16 mouse cellular contexts compared by ENCODE assay signal in the genomic region with DNA sequence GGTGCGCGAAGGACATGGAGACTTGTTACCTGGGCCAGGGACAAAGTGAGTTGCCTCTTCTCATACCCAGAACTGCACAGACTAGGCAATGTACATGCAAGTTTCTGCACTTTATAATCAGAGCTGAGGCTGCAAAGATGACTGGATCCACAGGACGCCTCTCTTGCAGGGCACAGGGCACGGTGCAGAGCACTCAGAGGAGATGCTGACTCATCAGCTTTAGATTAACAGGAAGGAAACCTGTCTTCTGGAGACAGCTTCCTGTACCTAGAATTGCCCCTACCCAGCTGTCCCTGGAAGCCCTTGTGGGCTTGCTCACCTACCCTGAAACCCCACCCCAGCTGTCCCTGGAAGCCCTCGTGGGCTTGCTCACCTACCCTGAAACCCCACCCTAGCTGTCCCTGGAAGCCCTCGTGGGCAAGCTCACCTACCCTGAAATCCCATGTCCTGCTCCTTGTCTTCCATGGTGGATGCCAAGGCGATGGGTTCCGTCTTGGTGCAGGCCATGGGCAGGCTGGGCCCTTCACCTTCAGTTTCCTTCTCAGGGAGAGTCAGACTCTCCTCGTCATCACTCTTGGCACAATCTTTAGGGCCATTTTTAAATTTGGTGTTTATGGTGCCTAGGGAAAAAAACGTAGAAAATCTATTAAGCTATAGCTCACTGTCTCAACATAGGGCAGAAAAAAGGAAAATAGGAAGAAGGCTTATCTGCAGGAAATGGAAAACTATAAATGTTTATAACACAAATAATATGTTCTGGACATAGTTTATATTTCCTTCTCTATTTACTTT.
DNase-seq lines count a peak whose midpoint lies in the region; ATAC-seq and TF ChIP-seq lines count a peak whose summit lies in the region.
"Had no signal": no experiment of that assay in that cellular context is flagged by ENCODE, and none has a peak within 500 bp of the region (broad histone marks: within the 10 kb centered on the region; RNA-seq: fewer than 3 reads in every experiment).

No protein-coding gene starts in this region.

- H3K27ac ChIP-seq in liver, embryonic 11.5 days (ENCODE audit: low read depth, low read length): no peak overlapping the region
- H3K27ac ChIP-seq in ES-E14 (ENCODE audit: insufficient read depth, low read depth, low read length, poor library complexity, severe bottlenecking): no peak overlapping the region
- H3K27ac ChIP-seq in intestine, embryonic 16.5 days (ENCODE audit: low read length): peak overlapping the region; percentile 61
- H3K27ac ChIP-seq in stomach, embryonic 16.5 days (ENCODE audit: low read length): peak overlapping the region; percentile 65
- H3K27ac ChIP-seq in midbrain, postnatal 0 days (ENCODE audit: low read depth, low read length): no peak overlapping the region
- no peak overlapping the region for H3K27ac ChIP-seq in kidney, adult 2 months (ENCODE audit: insufficient read depth, low read depth, low read length)
- H3K27ac ChIP-seq: forebrain, embryonic 15.5 days; hindbrain, embryonic 10.5 days; kidney, embryonic 15.5 days; limb, embryonic 13.5 days had no signal

- H3K27me3 ChIP-seq in liver, embryonic 11.5 days (replicated peaks; ENCODE audit: control insufficient read depth, insufficient read depth, low read length): no peaks in the 10 kb centered on the region
- H3K27me3 ChIP-seq in intestine, embryonic 16.5 days (replicated peaks; ENCODE audit: control insufficient read depth, insufficient read depth, low read length): no peaks in the 10 kb centered on the region
- H3K27me3 ChIP-seq in stomach, embryonic 16.5 days (ENCODE audit: control insufficient read depth, insufficient read depth, low read length): no peaks in the 10 kb centered on the region
- no peaks in the 10 kb centered on the region for H3K27me3 ChIP-seq in midbrain, postnatal 0 days (ENCODE audit: insufficient read depth, low read length)
- H3K27me3 ChIP-seq in kidney, adult 2 months (replicated peaks; ENCODE audit: control insufficient read depth, insufficient read depth, low read length): no peaks in the 10 kb centered on the region
- H3K27me3 ChIP-seq: embryonic facial prominence, embryonic 13.5 days; forebrain, embryonic 15.5 days; kidney, embryonic 15.5 days; limb, embryonic 13.5 days had no signal

- 71% methylated on average over 10 of the region's 10 CpGs for WGBS in liver, embryonic 11.5 days
- 71% methylated on average over 10 of the region's 10 CpGs for WGBS in intestine, embryonic 16.5 days
- WGBS in stomach, embryonic 16.5 days: 72% methylated on average over 10 of the region's 10 CpGs
- WGBS in midbrain, postnatal 0 days: 92% methylated on average over 10 of the region's 10 CpGs
- 73% methylated on average over 10 of the region's 10 CpGs for WGBS in kidney, adult 2 months

- DNase-seq in liver, embryonic 11.5 days (ENCODE audit: low spot score): no peak
- DNase-seq in liver (no peak), ES-E14 (ENCODE audit: low read depth, low spot score) (no peak)
- DNase-seq in midbrain, postnatal 0 days (ENCODE audit: low spot score): no peak
- DNase-seq in cerebellum, postnatal 36 days: no peak
- DNase-seq in kidney, adult 2 months: no peak
- DNase-seq: cerebellum, adult 9-11 months; gastrocnemius, postnatal 14 days had no signal

- H3K4me3 ChIP-seq in liver, embryonic 11.5 days (ENCODE audit: low read depth, low read length): no peak overlapping the region
- H3K4me3 ChIP-seq in ES-E14 (ENCODE audit: insufficient read depth in 1 of 2, low read depth in 1 of 2, low read length in 2 of 2, poor library complexity in 1 of 2, severe bottlenecking in 1 of 2): no peak overlapping the region
- H3K4me3 ChIP-seq in intestine, embryonic 16.5 days (ENCODE audit: low read length): no peak overlapping the region
- no peak overlapping the region for H3K4me3 ChIP-seq in stomach, embryonic 16.5 days (replicated peaks; ENCODE audit: low read length)
- no peak overlapping the region for H3K4me3 ChIP-seq in midbrain, postnatal 0 days (ENCODE audit: low read depth, low read length)
- H3K4me3 ChIP-seq in kidney, adult 2 months (ENCODE audit: insufficient read depth, low read depth, low read length): no peak overlapping the region
- H3K4me3 ChIP-seq: embryonic facial prominence, embryonic 13.5 days; forebrain, embryonic 15.5 days; hindbrain, embryonic 10.5 days; kidney, embryonic 15.5 days; limb, embryonic 13.5 days had no signal

- in situ Hi-C loops in ES-E14 (cut with MboI; ENCODE audit: low sequenced_read_pairs in 2 of 2, unreplicated experiment in 2 of 2): no loop called here

- no peak for TF ChIP-seq POLR2A in kidney, adult 2 months (IDR thresholded peaks at IDR 0.05; ENCODE audit: low read depth, low read length)

- H3K9me3 ChIP-seq in liver, embryonic 11.5 days (ENCODE audit: control insufficient read depth, low read length): no peaks in the 10 kb centered on the region
- H3K9me3 ChIP-seq in ES-E14 (ENCODE audit: control insufficient read depth, insufficient read depth, low read depth, low read length): no peaks in the 10 kb centered on the region
- H3K9me3 ChIP-seq in intestine, embryonic 16.5 days (ENCODE audit: control insufficient read depth, low read length): no peaks in the 10 kb centered on the region
- no peaks in the 10 kb centered on the region for H3K9me3 ChIP-seq in stomach, embryonic 16.5 days (replicated peaks; ENCODE audit: control insufficient read depth, low read length)
- no peaks in the 10 kb centered on the region for H3K9me3 ChIP-seq in midbrain, postnatal 0 days (ENCODE audit: low read length)
- H3K9me3 ChIP-seq: embryonic facial prominence, embryonic 13.5 days; forebrain, embryonic 15.5 days; hindbrain, embryonic 10.5 days; kidney, embryonic 15.5 days; limb, embryonic 13.5 days had no signal

- peaks cover 18% of the 10 kb centered on the region for H3K4me1 ChIP-seq in liver, embryonic 11.5 days (replicated peaks; ENCODE audit: control insufficient read depth, insufficient read depth, low read length)
- peaks cover 4 to 9% of the 10 kb centered on the region in 2 experiments; a peak in 2 of 4 replicates for H3K4me1 ChIP-seq in ES-E14 (ENCODE audit: control insufficient read depth in 2 of 2, insufficient read depth in 2 of 2, low read length in 2 of 2, poor library complexity in 1 of 2)
- peaks cover 5% of the 10 kb centered on the region; the same call in 1 of the 2 replicates for H3K4me1 ChIP-seq in intestine, embryonic 16.5 days (ENCODE audit: control insufficient read depth, insufficient read depth, low read length)
- H3K4me1 ChIP-seq in stomach, embryonic 16.5 days (ENCODE audit: control insufficient read depth, insufficient read depth, low read length): peaks cover 18% of the 10 kb centered on the region
- no peaks in the 10 kb centered on the region for H3K4me1 ChIP-seq in midbrain, postnatal 0 days (ENCODE audit: insufficient read depth, low read length)
- no peaks in the 10 kb centered on the region for H3K4me1 ChIP-seq in kidney, adult 2 months (ENCODE audit: control insufficient read depth, insufficient read depth, low read length)
- H3K4me1 ChIP-seq: forebrain, embryonic 15.5 days; hindbrain, embryonic 10.5 days had no signal

- no peak overlapping the region for H3K4me2 ChIP-seq in liver, embryonic 11.5 days
- H3K4me2 ChIP-seq in intestine, embryonic 16.5 days (ENCODE audit: low read depth, low read length): no peak overlapping the region
- no peak overlapping the region for H3K4me2 ChIP-seq in stomach, embryonic 16.5 days (ENCODE audit: low read depth, low read length)
- H3K4me2 ChIP-seq in midbrain, postnatal 0 days (ENCODE audit: low read depth, low read length, poor library complexity, severe bottlenecking): no peak overlapping the region
- H3K4me2 ChIP-seq: embryonic facial prominence, embryonic 13.5 days; forebrain, embryonic 15.5 days; kidney, embryonic 15.5 days; limb, embryonic 13.5 days; midbrain, embryonic 11.5 days had no signal

- peak; percentile 24; the same call in 1 of the 2 replicates for ATAC-seq in liver, embryonic 11.5 days (replicated peaks; ENCODE audit: low FRiP score)
- no peak for ATAC-seq in intestine, embryonic 16.5 days
- ATAC-seq in stomach, embryonic 16.5 days (ENCODE audit: insufficient read depth, low FRiP score): no peak
- ATAC-seq in midbrain, postnatal 0 days (ENCODE audit: low FRiP score): no peak
- ATAC-seq: forebrain, embryonic 15.5 days had no signal

- TF ChIP-seq CTCF in midbrain, postnatal 0 days (IDR thresholded peaks at IDR 0.05): no peak
- TF ChIP-seq CTCF in kidney, adult 2 months (conservative IDR thresholded peaks at IDR 0.05; ENCODE audit: insufficient read depth, insufficient read length, low read depth, low read length): no peak

- H3K36me3 ChIP-seq in liver, embryonic 11.5 days (ENCODE audit: control insufficient read depth, insufficient read depth, low read length): peaks cover 10% of the 10 kb centered on the region; the same call in 1 of the 2 replicates
- peaks cover 2% of the 10 kb centered on the region; the same call in 1 of the 2 replicates for H3K36me3 ChIP-seq in ES-E14 (ENCODE audit: control insufficient read depth, insufficient read depth, low read length, poor library complexity, severe bottlenecking)
- no peaks in the 10 kb centered on the region; the same call in none of the 2 replicates for H3K36me3 ChIP-seq in intestine, embryonic 16.5 days (ENCODE audit: control insufficient read depth, insufficient read depth, low read length)
- H3K36me3 ChIP-seq in stomach, embryonic 16.5 days (ENCODE audit: control insufficient read depth, insufficient read depth, low read length): peaks cover 8% of the 10 kb centered on the region
- peaks cover 38% of the 10 kb centered on the region for H3K36me3 ChIP-seq in midbrain, postnatal 0 days (ENCODE audit: insufficient read depth, low read length)
- peaks cover 3% of the 10 kb centered on the region for H3K36me3 ChIP-seq in kidney, adult 2 months (ENCODE audit: control insufficient read depth, insufficient read depth, low read length)

- no peak overlapping the region for H3K9ac ChIP-seq in liver, embryonic 11.5 days (ENCODE audit: low read depth, low read length)
- H3K9ac ChIP-seq in ES-E14 (ENCODE audit: insufficient read depth, low read depth, low read length, poor library complexity, severe bottlenecking): no peak overlapping the region
- H3K9ac ChIP-seq in intestine, embryonic 16.5 days (ENCODE audit: low read depth, low read length): no peak overlapping the region
- no peak overlapping the region for H3K9ac ChIP-seq in stomach, embryonic 16.5 days (ENCODE audit: low read length)
- no peak overlapping the region for H3K9ac ChIP-seq in midbrain, postnatal 0 days (replicated peaks; ENCODE audit: low read length, poor library complexity, severe bottlenecking)
- H3K9ac ChIP-seq: embryonic facial prominence, embryonic 13.5 days; forebrain, embryonic 15.5 days; kidney, embryonic 15.5 days; limb, embryonic 13.5 days had no signal

TF ChIP-seq in ES-E14, 5 proteins besides CTCF, POLR2A, EP300 and RAD21:
- TF ChIP-seq MAFK (IDR thresholded peaks at IDR 0.05; ENCODE audit: insufficient read depth, low read depth, low read length): peak; percentile 84
- TF ChIP-seq ZC3H11A (IDR thresholded peaks at IDR 0.05; ENCODE audit: borderline replicate concordance, low read depth, low read length): no peak

Comparison
In these comparisons a context has a peak if more than half of its experiments do, and no peak if none do; other contexts are left out.
1. H3K27ac ChIP-seq: peak in intestine, embryonic 16.5 days (single experiment) and stomach, embryonic 16.5 days (single experiment); none in liver, embryonic 11.5 days (single experiment), ES-E14 (single experiment), midbrain, postnatal 0 days (single experiment) and kidney, adult 2 months (single experiment).